Mouse (Mus musculus) erythroblast, embryonic 14.5 days (primary cell): ENCODE data around the gene Rnf31. TPM values are rescaled to one million over a fixed set of nuclear protein-coding genes. Genes with fewer than 3 reads are reported as not detected.

ENCODE experiments used
- H3K27me3 ChIP-seq: 2 replicates; pipeline ENCODE4 v1.6.1; 2012; ENCODE audit warnings: inconsistent platforms; ENCODE audit not compliant: control insufficient read depth
- H3K36me3 ChIP-seq: 2 replicates; pipeline ENCODE4 v1.6.1; 2012; ENCODE audit warnings: mild to moderate bottlenecking, inconsistent platforms; ENCODE audit not compliant: control insufficient read depth
- H3K4me1 ChIP-seq: 2 replicates; pipeline ENCODE4 v1.6.1; 2012; ENCODE audit warnings: inconsistent platforms; ENCODE audit not compliant: control insufficient read depth
- H3K4me3 ChIP-seq: replicated peaks from 2 replicates; pipeline ENCODE3; 2012; ENCODE audit warnings: moderate library complexity, mild to moderate bottlenecking, inconsistent platforms
- H3K9me3 ChIP-seq: 2 replicates; pipeline ENCODE4 v1.6.1; 2012; ENCODE audit warnings: low read length, inconsistent platforms, mixed read lengths; ENCODE audit not compliant: control insufficient read depth
- GATA1 ChIP-seq: IDR thresholded peaks from 2 replicates; pipeline ENCODE4 v1.6.1; 2012; ENCODE audit warnings: low read length, inconsistent platforms, mixed read lengths
- TAL1 ChIP-seq: IDR thresholded peaks from 3 replicates; pipeline ENCODE4 v1.6.1; 2012; ENCODE audit warnings: low read length, inconsistent platforms, mixed read lengths
- polyA plus RNA-seq: library from polyadenylated mRNA; stranded (reverse); fragments of >175 nt; gene quantifications from 2 replicates; pipeline ENCODE4 v1.2.3, GENCODE M21; 2012

Gene Rnf31
- polyA plus RNA-seq, 1 experiment: 0.86 TPM

GRCm38 (mm10) chr14:55614565-55615178 lies 23.2 kb downstream of the Rnf31 start:
- H3K36me3 ChIP-seq: peaks cover 13% of the 10 kb centered on the region
- no peaks in the 10 kb centered on the region for H3K9me3 ChIP-seq
- H3K4me1 ChIP-seq: peaks cover 65% of the 10 kb centered on the region
- no peak overlapping the region for H3K4me3 ChIP-seq
- TF ChIP-seq GATA1 (0 out of 2 replicates have a peak, but pooled peaks have one; percentile 31), TAL1 (no peak)
- no peaks in the 10 kb centered on the region for H3K27me3 ChIP-seq

- TF ChIP-seq GATA1 (no peak), TAL1 (no peak)
- peaks cover 64% of the 10 kb centered on the region for H3K4me1 ChIP-seq
- no peak overlapping the region for H3K4me3 ChIP-seq
- H3K36me3 ChIP-seq: peaks cover 3% of the 10 kb centered on the region
- H3K27me3 ChIP-seq: no peaks in the 10 kb centered on the region
- H3K9me3 ChIP-seq: no peaks in the 10 kb centered on the region
Measured at GRCm38 (mm10) chr14:55615876-55616275, 24.4 kb downstream of the Rnf31 start.

GRCm38 (mm10) chr14:55616844-55617243 lies 25.3 kb downstream of the Rnf31 start:
- no peak for TF ChIP-seq TAL1
- TF ChIP-seq GATA1: no peak
- Histone ChIP-seq H3K27me3 (no peaks in the 10 kb centered on the region), H3K36me3 (no peaks in the 10 kb centered on the region), H3K4me1 (peaks cover 66% of the 10 kb centered on the region), H3K9me3 (no peaks in the 10 kb centered on the region), H3K4me3 (no peak overlapping the region)

- no peak for TF ChIP-seq TAL1
- Histone ChIP-seq H3K4me3 (peak within 1 kb of the TSS; percentile 23), H3K4me1 (peaks cover 71% of the 10 kb centered on the region), H3K27me3 (no peaks in the 10 kb centered on the region), H3K36me3 (no peaks in the 10 kb centered on the region; the same call in 1 of the 2 replicates), H3K9me3 (no peaks in the 10 kb centered on the region)
Measured at GRCm38 (mm10) chr14:55617822-55618221, 26.3 kb downstream of the Rnf31 start, which contains the start of gene Rec8. Gene Rec8, plus strand, starts transcription at chr14:55618037.

GRCm38 (mm10) chr14:55618486-55619195 lies 27.1 kb downstream of the Rnf31 start:
- Histone ChIP-seq H3K27me3 (no peaks in the 10 kb centered on the region), H3K4me1 (peaks cover 64% of the 10 kb centered on the region), H3K9me3 (no peaks in the 10 kb centered on the region), H3K36me3 (peaks cover 2% of the 10 kb centered on the region), H3K4me3 (peak overlapping the region; percentile 23)
- TF ChIP-seq TAL1 (no peak), GATA1 (peak; percentile 69)

GRCm38 (mm10) chr14:55628077-55628827 lies 36.7 kb downstream of the Rnf31 start:
- Histone ChIP-seq H3K4me3 (no peak overlapping the region), H3K27me3 (no peaks in the 10 kb centered on the region), H3K9me3 (no peaks in the 10 kb centered on the region), H3K4me1 (peaks cover 26% of the 10 kb centered on the region), H3K36me3 (peaks cover 94% of the 10 kb centered on the region)
- no peak for TF ChIP-seq GATA1
- no peak for TF ChIP-seq TAL1

- H3K36me3 ChIP-seq: peaks cover 100% of the 10 kb centered on the region
- TF ChIP-seq TAL1 (no peak), GATA1 (no peak)
- H3K4me1 ChIP-seq: peaks cover 29% of the 10 kb centered on the region
- no peaks in the 10 kb centered on the region for H3K9me3 ChIP-seq
- H3K4me3 ChIP-seq: no peak overlapping the region
- H3K27me3 ChIP-seq: no peaks in the 10 kb centered on the region
Measured at GRCm38 (mm10) chr14:55629312-55629711, 37.8 kb downstream of the Rnf31 start.

GRCm38 (mm10) chr14:55634874-55635522 lies 43.5 kb downstream of the Rnf31 start:
- Histone ChIP-seq H3K27me3 (no peaks in the 10 kb centered on the region), H3K9me3 (no peaks in the 10 kb centered on the region), H3K36me3 (peaks cover 96% of the 10 kb centered on the region), H3K4me1 (peaks cover 38% of the 10 kb centered on the region), H3K4me3 (peak overlapping the region; percentile 71)
- no peak for TF ChIP-seq GATA1
- TF ChIP-seq TAL1: no peak
